Mouse (Mus musculus) embryo, embryonic 9.5 days (tissue): ENCODE measurements at regions not wholly inside any gene's neighbourhood (a gene's known extent, or its start where the extent isn't known, plus 50 kb on each side); places are given as distances from the start of the nearest gene placed in this dataset.

Source experiments
- DNase-seq: peaks from one replicate; pipeline ENCODE4 v3.0.0-alpha.2; 2017; ENCODE audit errors: extremely low spot score

GRCm38 (mm10) chr14:24827381-24828031 lies 340.6 kb downstream of the Rps24 start:
- peak; percentile 74 for DNase-seq

- DNase-seq: peak; percentile 67
These were observed 342.1 kb downstream of the Rps24 start for GRCm38 (mm10) chr14:24829001-24829400.

GRCm38 (mm10) chr14:24833211-24833610 lies 346.3 kb downstream of the Rps24 start:
- no peak for DNase-seq

- no peak for DNase-seq
These were observed 351.3 kb downstream of the Rps24 start for GRCm38 (mm10) chr14:24838219-24838618.

GRCm38 (mm10) chr14:24839056-24839455 lies 352.1 kb downstream of the Rps24 start:
- DNase-seq: no peak

GRCm38 (mm10) chr14:24841715-24842496 lies 355.0 kb downstream of the Rps24 start:
- peak; percentile 31 for DNase-seq

GRCm38 (mm10) chr14:24843626-24844025 lies 356.7 kb downstream of the Rps24 start:
- no peak for DNase-seq

GRCm38 (mm10) chr14:24850491-24850890 lies 363.6 kb downstream of the Rps24 start:
- DNase-seq: no peak

- DNase-seq: no peak
These were observed 367.5 kb downstream of the Rps24 start for GRCm38 (mm10) chr14:24854459-24854858.

- no peak for DNase-seq
These were observed 375.2 kb downstream of the Rps24 start for GRCm38 (mm10) chr14:24862171-24862570.

- no peak for DNase-seq
These were observed 375.7 kb downstream of the Rps24 start for GRCm38 (mm10) chr14:24862661-24863060.

- no peak for DNase-seq
These were observed 376.2 kb downstream of the Rps24 start for GRCm38 (mm10) chr14:24863116-24863515.

GRCm38 (mm10) chr14:24865579-24866230 lies 378.8 kb downstream of the Rps24 start:
- DNase-seq: no peak

GRCm38 (mm10) chr14:24867816-24868215 lies 380.9 kb downstream of the Rps24 start:
- DNase-seq: no peak

GRCm38 (mm10) chr14:24868756-24869155 lies 381.8 kb downstream of the Rps24 start:
- DNase-seq: no peak

GRCm38 (mm10) chr14:24870246-24870645 lies 383.3 kb downstream of the Rps24 start:
- no peak for DNase-seq

- no peak for DNase-seq
These were observed 384.6 kb downstream of the Rps24 start for GRCm38 (mm10) chr14:24871392-24871998.

GRCm38 (mm10) chr14:24872931-24873330 lies 386.0 kb downstream of the Rps24 start:
- DNase-seq: no peak

GRCm38 (mm10) chr14:24873406-24873805 lies 386.5 kb downstream of the Rps24 start:
- DNase-seq: no peak

- no peak for DNase-seq
These were observed 387.7 kb downstream of the Rps24 start for GRCm38 (mm10) chr14:24874426-24875155.

GRCm38 (mm10) chr14:24875156-24875545 lies 388.2 kb downstream of the Rps24 start:
- no peak for DNase-seq

GRCm38 (mm10) chr14:24875934-24876333 lies 389.0 kb downstream of the Rps24 start:
- DNase-seq: no peak
